Mouse (Mus musculus) kidney, postnatal 14 days (tissue): ENCODE data around the gene Cntfr.

Experiments
- DNase-seq: peaks from one replicate; pipeline ENCODE4 v3.0.0; 2022; ENCODE audit warnings: mixed read lengths

Gene Cntfr

GRCm38 (mm10) chr4:41609681-41610593, 87.0 kb downstream of the Cntfr start:
- no peak for DNase-seq
